Mouse (Mus musculus): ENCODE measurements around the gene Syne2. TPM values are rescaled to one million over a fixed set of nuclear protein-coding genes. Genes with fewer than 3 reads are reported as not detected.

Gene Syne2
- polyA plus RNA-seq, 1 experiment: 28.9 TPM

GRCm38 (mm10) chr12:75992226-75992858, 174.4 kb downstream of the Syne2 start:
- H3K27me3 ChIP-seq (ENCODE audit: control insufficient read depth, insufficient read depth, low read length, poor library complexity, severe bottlenecking): no peaks in the 10 kb centered on the region
- peak; percentile 46 for TF ChIP-seq CTCF (IDR thresholded peaks at IDR 0.05; ENCODE audit: low read depth, low read length)
- no peak for TF ChIP-seq EP300 (IDR thresholded peaks at IDR 0.05; ENCODE audit: insufficient read depth, low read depth, low read length)
- TF ChIP-seq POLR2A (IDR thresholded peaks at IDR 0.05; ENCODE audit: insufficient read depth, low read length): no peak

GRCm38 (mm10) chr12:75992946-75993345, 175.0 kb downstream of the Syne2 start:
- TF ChIP-seq EP300 (IDR thresholded peaks at IDR 0.05; ENCODE audit: insufficient read depth, low read depth, low read length): no peak
- Histone ChIP-seq H3K27ac (ENCODE audit: insufficient read depth, low read length) (no peak overlapping the region), H3K36me3 (ENCODE audit: control insufficient read depth, insufficient read depth, low read length, poor library complexity, severe bottlenecking) (no peaks in the 10 kb centered on the region), H3K4me1 (ENCODE audit: control insufficient read depth, insufficient read depth, low read length) (no peaks in the 10 kb centered on the region), H3K9me3 (replicated peaks; ENCODE audit: control insufficient read depth, insufficient read depth, low read length, poor library complexity, severe bottlenecking) (no peaks in the 10 kb centered on the region), H3K4me3 (ENCODE audit: low read depth, low read length) (no peak overlapping the region), H3K27me3 (ENCODE audit: control insufficient read depth, insufficient read depth, low read length, poor library complexity, severe bottlenecking) (no peaks in the 10 kb centered on the region), H3K9ac (ENCODE audit: low read depth, poor library complexity, severe bottlenecking) (no peak overlapping the region)

More at GRCm38 (mm10) chr12:75992226-75992858, 174.4 kb downstream of the Syne2 start:
- no peak overlapping the region for H3K4me3 ChIP-seq (ENCODE audit: low read depth, low read length)
- no peaks in the 10 kb centered on the region for H3K4me1 ChIP-seq (ENCODE audit: control insufficient read depth, insufficient read depth, low read length)
- H3K9me3 ChIP-seq (replicated peaks; ENCODE audit: control insufficient read depth, insufficient read depth, low read length, poor library complexity, severe bottlenecking): no peaks in the 10 kb centered on the region
- no peak overlapping the region for H3K9ac ChIP-seq (ENCODE audit: low read depth, poor library complexity, severe bottlenecking)
- no peak overlapping the region for H3K27ac ChIP-seq (ENCODE audit: insufficient read depth, low read length)
- no peaks in the 10 kb centered on the region for H3K36me3 ChIP-seq (ENCODE audit: control insufficient read depth, insufficient read depth, low read length, poor library complexity, severe bottlenecking)

GRCm38 (mm10) chr12:75995086-75995485, 177.2 kb downstream of the Syne2 start:
- H3K4me3 ChIP-seq (ENCODE audit: low read depth, low read length): no peak overlapping the region
- H3K27ac ChIP-seq (ENCODE audit: insufficient read depth, low read length): no peak overlapping the region
- no peaks in the 10 kb centered on the region for H3K36me3 ChIP-seq (ENCODE audit: control insufficient read depth, insufficient read depth, low read length, poor library complexity, severe bottlenecking)
- no peaks in the 10 kb centered on the region for H3K27me3 ChIP-seq (ENCODE audit: control insufficient read depth, insufficient read depth, low read length, poor library complexity, severe bottlenecking)
- H3K9me3 ChIP-seq (replicated peaks; ENCODE audit: control insufficient read depth, insufficient read depth, low read length, poor library complexity, severe bottlenecking): no peaks in the 10 kb centered on the region
- TF ChIP-seq CTCF (IDR thresholded peaks at IDR 0.05; ENCODE audit: low read depth, low read length) (no peak), EP300 (IDR thresholded peaks at IDR 0.05; ENCODE audit: insufficient read depth, low read depth, low read length) (no peak), POLR2A (IDR thresholded peaks at IDR 0.05; ENCODE audit: insufficient read depth, low read length) (no peak)
- H3K4me1 ChIP-seq (ENCODE audit: control insufficient read depth, insufficient read depth, low read length): no peaks in the 10 kb centered on the region
- no peak overlapping the region for H3K9ac ChIP-seq (ENCODE audit: low read depth, poor library complexity, severe bottlenecking)

- Histone ChIP-seq H3K27ac (ENCODE audit: insufficient read depth, low read length) (no peak overlapping the region), H3K9me3 (replicated peaks; ENCODE audit: control insufficient read depth, insufficient read depth, low read length, poor library complexity, severe bottlenecking) (no peaks in the 10 kb centered on the region)
- TF ChIP-seq CTCF (IDR thresholded peaks at IDR 0.05; ENCODE audit: low read depth, low read length) (peak; percentile 24), EP300 (IDR thresholded peaks at IDR 0.05; ENCODE audit: insufficient read depth, low read depth, low read length) (no peak), POLR2A (IDR thresholded peaks at IDR 0.05; ENCODE audit: insufficient read depth, low read length) (no peak)
Observed at GRCm38 (mm10) chr12:75997547-75997946, 179.6 kb downstream of the Syne2 start.

GRCm38 (mm10) chr12:75998416-75998815, 180.5 kb downstream of the Syne2 start:
- Histone ChIP-seq H3K9ac (ENCODE audit: low read depth, poor library complexity, severe bottlenecking) (no peak overlapping the region), H3K4me1 (ENCODE audit: control insufficient read depth, insufficient read depth, low read length) (no peaks in the 10 kb centered on the region), H3K36me3 (ENCODE audit: control insufficient read depth, insufficient read depth, low read length, poor library complexity, severe bottlenecking) (no peaks in the 10 kb centered on the region), H3K9me3 (replicated peaks; ENCODE audit: control insufficient read depth, insufficient read depth, low read length, poor library complexity, severe bottlenecking) (no peaks in the 10 kb centered on the region), H3K4me3 (ENCODE audit: low read depth, low read length) (no peak overlapping the region), H3K27ac (ENCODE audit: insufficient read depth, low read length) (no peak overlapping the region), H3K27me3 (ENCODE audit: control insufficient read depth, insufficient read depth, low read length, poor library complexity, severe bottlenecking) (no peaks in the 10 kb centered on the region)
- TF ChIP-seq EP300 (IDR thresholded peaks at IDR 0.05; ENCODE audit: insufficient read depth, low read depth, low read length): no peak
- no peak for TF ChIP-seq CTCF (IDR thresholded peaks at IDR 0.05; ENCODE audit: low read depth, low read length)
- TF ChIP-seq POLR2A (IDR thresholded peaks at IDR 0.05; ENCODE audit: insufficient read depth, low read length): no peak

More at GRCm38 (mm10) chr12:75997547-75997946, 179.6 kb downstream of the Syne2 start:
- H3K36me3 ChIP-seq (ENCODE audit: control insufficient read depth, insufficient read depth, low read length, poor library complexity, severe bottlenecking): no peaks in the 10 kb centered on the region
- H3K27me3 ChIP-seq (ENCODE audit: control insufficient read depth, insufficient read depth, low read length, poor library complexity, severe bottlenecking): no peaks in the 10 kb centered on the region
- H3K4me3 ChIP-seq (ENCODE audit: low read depth, low read length): no peak overlapping the region
- no peaks in the 10 kb centered on the region for H3K4me1 ChIP-seq (ENCODE audit: control insufficient read depth, insufficient read depth, low read length)
- H3K9ac ChIP-seq (ENCODE audit: low read depth, poor library complexity, severe bottlenecking): no peak overlapping the region

GRCm38 (mm10) chr12:76004697-76005249, 186.8 kb downstream of the Syne2 start:
- Histone ChIP-seq H3K9ac (ENCODE audit: low read depth, poor library complexity, severe bottlenecking) (no peak overlapping the region), H3K27me3 (ENCODE audit: control insufficient read depth, insufficient read depth, low read length, poor library complexity, severe bottlenecking) (no peaks in the 10 kb centered on the region), H3K4me3 (ENCODE audit: low read depth, low read length) (no peak overlapping the region), H3K9me3 (replicated peaks; ENCODE audit: control insufficient read depth, insufficient read depth, low read length, poor library complexity, severe bottlenecking) (no peaks in the 10 kb centered on the region), H3K4me1 (ENCODE audit: control insufficient read depth, insufficient read depth, low read length) (no peaks in the 10 kb centered on the region), H3K36me3 (ENCODE audit: control insufficient read depth, insufficient read depth, low read length, poor library complexity, severe bottlenecking) (no peaks in the 10 kb centered on the region), H3K27ac (ENCODE audit: insufficient read depth, low read length) (no peak overlapping the region)
- TF ChIP-seq CTCF (IDR thresholded peaks at IDR 0.05; ENCODE audit: low read depth, low read length) (no peak), EP300 (IDR thresholded peaks at IDR 0.05; ENCODE audit: insufficient read depth, low read depth, low read length) (no peak), POLR2A (IDR thresholded peaks at IDR 0.05; ENCODE audit: insufficient read depth, low read length) (no peak)

All from ES-Bruce4 (cell line).